In the genomic region with DNA sequence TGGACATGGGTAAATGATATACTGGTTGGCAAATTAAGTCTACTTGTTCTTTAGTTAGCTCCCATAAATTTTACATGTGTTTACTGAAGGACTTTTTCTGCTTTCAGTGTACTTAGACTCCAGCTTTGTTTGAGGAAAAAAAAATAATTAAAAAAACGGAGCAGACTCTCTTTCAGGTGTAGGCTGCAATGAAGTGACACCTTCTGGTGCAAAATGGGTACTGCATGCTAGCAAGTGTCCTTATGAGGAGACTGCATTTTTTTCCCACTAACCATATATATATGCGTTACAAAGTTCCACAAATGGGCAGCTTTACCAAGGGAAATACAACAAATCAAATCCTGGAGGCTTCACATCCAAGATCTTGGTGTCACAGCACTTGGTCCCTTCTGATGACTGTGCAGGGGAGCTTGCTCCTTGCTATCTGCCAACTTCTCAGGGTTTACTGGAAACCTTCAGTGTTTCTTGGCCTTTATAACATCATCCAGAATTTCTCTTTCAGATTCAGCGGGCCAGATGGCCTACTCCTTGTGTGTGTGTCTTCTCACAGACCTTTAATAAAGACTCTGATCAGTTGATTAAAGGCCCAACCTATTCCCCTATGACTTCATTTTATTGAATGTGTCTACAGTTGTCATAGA, we compare ENCODE assay signal across 8 mouse cellular contexts. TPM values are rescaled to one million over a fixed set of nuclear protein-coding genes. Genes with fewer than 3 reads are reported as not detected.
DNase-seq lines count a peak whose midpoint lies in the region; ATAC-seq lines count a peak whose summit lies in the region.

No protein-coding gene starts in this region.

- no peak overlapping the region for H3K4me3 ChIP-seq in forebrain, embryonic 16.5 days (replicated peaks; ENCODE audit: low read length)
- no peak overlapping the region for H3K4me3 ChIP-seq in intestine, embryonic 16.5 days (ENCODE audit: low read length)
- H3K4me3 ChIP-seq in midbrain, embryonic 14.5 days (replicated peaks; ENCODE audit: low read depth, low read length), result no peak overlapping the region

- no peak overlapping the region for H3K9ac ChIP-seq in forebrain, embryonic 16.5 days (replicated peaks; ENCODE audit: low read depth, low read length)
- H3K9ac ChIP-seq in intestine, embryonic 16.5 days (ENCODE audit: low read depth, low read length), result no peak overlapping the region
- H3K9ac ChIP-seq in midbrain, embryonic 14.5 days (replicated peaks; ENCODE audit: low read length), result no peak overlapping the region

- intact Hi-C loops in left cerebral cortex, postnatal 10 days (cut with DNase I), result loop anchor here (10.0 kb wide), 1 partner anchor 111 kb away; no protein-coding TSS in a partner anchor

- no peak overlapping the region for H3K27ac ChIP-seq in forebrain, embryonic 16.5 days (ENCODE audit: low read length)
- H3K27ac ChIP-seq in intestine, embryonic 16.5 days (ENCODE audit: low read length), result no peak overlapping the region
- H3K27ac ChIP-seq in midbrain, embryonic 14.5 days (replicated peaks; ENCODE audit: low read depth, low read length), result no peak overlapping the region

- peak; percentile 67 for DNase-seq in gastrocnemius, adult 18-20 months (ENCODE audit: low spot score)
- DNase-seq in gastrocnemius, postnatal 25 days, result no peak
- peak; percentile 37 for DNase-seq in c-Kit-positive CD71-positive TER-119-positive erythroid progenitor cells, embryonic 14.5 days (ENCODE audit: low spot score)
- peak; percentile 70 to 76 for DNase-seq in left cerebral cortex, postnatal 10 days (ENCODE audit: extremely low spot score in 1 of 2, low spot score in 2 of 2)
- peak; percentile 87 for DNase-seq in midbrain, embryonic 14.5 days
- peak; percentile 41 to 46 for DNase-seq in spleen, postnatal 36 days (ENCODE audit: low spot score in 2 of 2)

- no peaks in the 10 kb centered on the region for H3K9me3 ChIP-seq in forebrain, embryonic 16.5 days (ENCODE audit: control insufficient read depth, low read length)
- H3K9me3 ChIP-seq in intestine, embryonic 16.5 days (ENCODE audit: control insufficient read depth, low read length), result no peaks in the 10 kb centered on the region
- H3K9me3 ChIP-seq in midbrain, embryonic 14.5 days (ENCODE audit: control insufficient read depth, low read length), result no peaks in the 10 kb centered on the region

- ATAC-seq in forebrain, embryonic 16.5 days, result peak; percentile 79
- peak; percentile 44 for ATAC-seq in intestine, embryonic 16.5 days
- peak; percentile 55; the same call in 1 of the 2 replicates for ATAC-seq in midbrain, embryonic 14.5 days (ENCODE audit: low FRiP score, low TSS enrichment)

- H3K4me2 ChIP-seq in forebrain, embryonic 16.5 days (ENCODE audit: low read length), result no peak overlapping the region
- H3K4me2 ChIP-seq in intestine, embryonic 16.5 days (ENCODE audit: low read depth, low read length), result no peak overlapping the region
- H3K4me2 ChIP-seq in midbrain, embryonic 14.5 days (ENCODE audit: low read length), result no peak overlapping the region

- 18% methylated on average over 3 of the region's 3 CpGs for WGBS in forebrain, embryonic 16.5 days
- WGBS in intestine, embryonic 16.5 days, result 23% methylated on average over 3 of the region's 3 CpGs
- 25% methylated on average over 3 of the region's 3 CpGs for WGBS in midbrain, embryonic 14.5 days

- no peaks in the 10 kb centered on the region for H3K27me3 ChIP-seq in forebrain, embryonic 16.5 days (replicated peaks; ENCODE audit: control insufficient read depth, insufficient read depth, low read length)
- H3K27me3 ChIP-seq in intestine, embryonic 16.5 days (replicated peaks; ENCODE audit: control insufficient read depth, insufficient read depth, low read length), result no peaks in the 10 kb centered on the region
- H3K27me3 ChIP-seq in midbrain, embryonic 14.5 days (ENCODE audit: control insufficient read depth, insufficient read depth, low read length), result no peaks in the 10 kb centered on the region

- no peaks in the 10 kb centered on the region for H3K4me1 ChIP-seq in forebrain, embryonic 16.5 days (replicated peaks; ENCODE audit: control insufficient read depth, insufficient read depth, low read length)
- H3K4me1 ChIP-seq in intestine, embryonic 16.5 days (ENCODE audit: control insufficient read depth, insufficient read depth, low read length), result peaks cover 2% of the 10 kb centered on the region; the same call in 1 of the 2 replicates
- H3K4me1 ChIP-seq in midbrain, embryonic 14.5 days (ENCODE audit: control insufficient read depth, insufficient read depth, low read length), result no peaks in the 10 kb centered on the region

- H3K36me3 ChIP-seq in forebrain, embryonic 16.5 days (ENCODE audit: control insufficient read depth, insufficient read depth), result no peaks in the 10 kb centered on the region
- H3K36me3 ChIP-seq in intestine, embryonic 16.5 days (ENCODE audit: control insufficient read depth, insufficient read depth, low read length), result no peaks in the 10 kb centered on the region
- no peaks in the 10 kb centered on the region for H3K36me3 ChIP-seq in midbrain, embryonic 14.5 days (ENCODE audit: control insufficient read depth, insufficient read depth, low read length)

RNA-seq across cellular contexts. Expression of a gene that starts 44.3 kb away (rescaled TPM):
- 10 to 100 TPM in 1 of 2 experiments, 1 to 10 TPM in 1; 9.7 to 11.0 TPM for total RNA-seq in gastrocnemius, adult 18-20 months (2021)
- total RNA-seq in gastrocnemius, postnatal 25 days (2021), result 1 to 10 TPM; 6.6 to 6.7 TPM
- 11.9 and 12.1 TPM in 2 replicates for polyA plus RNA-seq in forebrain, embryonic 16.5 days (2015; fragmentation: Nextera tagmentation; extraction: Ambion mirVana)
- polyA plus RNA-seq in intestine, embryonic 16.5 days (2015; fragmentation: Nextera tagmentation; extraction: Ambion mirVana), result 5.3 and 10.5 TPM in 2 replicates
- 1 to 10 TPM; 5.5 to 6.9 TPM for total RNA-seq in left cerebral cortex, postnatal 10 days (2021)
- 11.9 and 14.9 TPM in 2 replicates for polyA plus RNA-seq in midbrain, embryonic 14.5 days (2014; fragmentation: Nextera tagmentation; extraction: Ambion mirVana)

RNA-seq across cellular contexts. Expression of a gene that starts 59.0 kb away (rescaled TPM):
- total RNA-seq in gastrocnemius, adult 18-20 months (2021), result 10 to 100 TPM; 26.6 to 26.7 TPM
- total RNA-seq in gastrocnemius, postnatal 25 days (2021), result 10 to 100 TPM; 22.6 to 24.4 TPM
- polyA plus RNA-seq in forebrain, embryonic 16.5 days (2015; fragmentation: Nextera tagmentation; extraction: Ambion mirVana), result 19.6 and 24.9 TPM in 2 replicates
- 63.0 and 77.2 TPM in 2 replicates for polyA plus RNA-seq in intestine, embryonic 16.5 days (2015; fragmentation: Nextera tagmentation; extraction: Ambion mirVana)
- total RNA-seq in left cerebral cortex, postnatal 10 days (2021), result 10 to 100 TPM; 17.5 to 21.3 TPM
- polyA plus RNA-seq in midbrain, embryonic 14.5 days (2014; fragmentation: Nextera tagmentation; extraction: Ambion mirVana), result 14.2 and 21.1 TPM in 2 replicates
